Mouse (Mus musculus) ES-E14 (cell line): ENCODE results near the gene Pck2.

ENCODE experiments used
- HCFC1 ChIP-seq: IDR thresholded peaks from 2 replicates; pipeline ENCODE4 v1.6.1; 2012; ENCODE audit warnings: low read length, inconsistent platforms, borderline replicate concordance; ENCODE audit not compliant: insufficient read depth
- MAFK ChIP-seq: IDR thresholded peaks from 2 replicates; pipeline ENCODE4 v1.6.1; 2014; ENCODE audit warnings: mild to moderate bottlenecking, low read depth, low read length, inconsistent platforms; ENCODE audit not compliant: insufficient read depth
- ZNF384 ChIP-seq: IDR thresholded peaks from 2 replicates; pipeline ENCODE4 v1.6.1; 2012; ENCODE audit warnings: low read depth, low read length, inconsistent platforms

DNA sequence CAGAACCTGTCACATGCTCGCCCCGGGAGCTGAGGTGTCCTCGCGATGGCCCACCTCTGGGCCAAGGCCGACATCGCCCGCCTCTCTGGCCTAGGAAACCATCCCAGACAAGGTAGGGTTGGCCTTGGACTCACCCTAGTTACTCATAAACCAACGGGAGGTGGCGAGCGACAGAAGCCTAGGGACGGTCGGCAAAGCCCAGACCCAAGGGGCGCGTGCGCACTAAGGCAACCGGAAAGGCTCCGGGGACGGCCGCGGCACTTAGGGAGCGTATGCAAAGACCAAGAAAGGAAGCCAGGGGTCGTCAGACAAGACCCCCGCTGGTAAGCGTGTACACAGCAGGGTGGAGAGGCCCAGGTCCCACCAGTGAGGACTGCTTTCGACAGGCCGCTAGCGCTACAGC lies 19.7 kb downstream of the Pck2 start, which contains the start of gene Dcaf11:
- TF ChIP-seq MAFK = no peak
- no peak for TF ChIP-seq ZNF384
- TF ChIP-seq HCFC1 = no peak
